Mouse (Mus musculus): Measurements from ENCODE around the gene Lbx1.
A peak's percentile ranks its signal among the peaks of the same experiment; 100 is the strongest.

The Lbx1 gene

DNA sequence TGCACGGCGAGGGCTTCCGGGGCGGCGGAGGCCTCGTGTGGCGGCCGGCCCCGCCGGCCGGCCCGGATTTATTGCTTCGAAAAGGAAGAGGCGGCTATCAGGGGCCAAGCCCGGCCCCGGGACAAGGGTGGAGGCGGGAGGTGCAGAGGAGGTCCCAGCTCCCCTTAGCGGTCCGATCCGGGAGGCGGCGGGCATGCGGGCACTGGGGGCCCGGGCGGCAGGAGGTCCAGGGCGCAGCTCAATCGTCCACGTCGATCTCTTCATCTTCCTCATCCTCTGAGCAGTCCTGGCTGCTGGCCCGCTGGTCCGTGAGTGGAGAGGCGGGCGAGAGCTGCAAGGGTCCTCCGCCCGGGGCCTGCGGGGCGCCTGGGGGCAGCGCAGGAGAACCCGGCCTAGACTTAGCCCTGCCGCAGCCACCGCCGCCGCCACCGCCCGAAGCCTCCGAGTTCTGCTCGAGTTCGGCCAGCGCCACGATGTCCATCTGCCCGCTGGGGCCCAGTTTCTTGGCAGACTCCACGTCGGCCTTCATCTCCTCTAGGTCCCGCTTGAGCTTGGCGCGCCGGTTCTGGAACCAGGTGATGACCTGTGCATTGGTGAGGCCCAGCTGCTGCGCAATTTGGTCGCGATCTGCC is 2.0 kb downstream of the Lbx1 start:
- no peak for DNase-seq (ENCODE audit: low spot score)

DNA sequence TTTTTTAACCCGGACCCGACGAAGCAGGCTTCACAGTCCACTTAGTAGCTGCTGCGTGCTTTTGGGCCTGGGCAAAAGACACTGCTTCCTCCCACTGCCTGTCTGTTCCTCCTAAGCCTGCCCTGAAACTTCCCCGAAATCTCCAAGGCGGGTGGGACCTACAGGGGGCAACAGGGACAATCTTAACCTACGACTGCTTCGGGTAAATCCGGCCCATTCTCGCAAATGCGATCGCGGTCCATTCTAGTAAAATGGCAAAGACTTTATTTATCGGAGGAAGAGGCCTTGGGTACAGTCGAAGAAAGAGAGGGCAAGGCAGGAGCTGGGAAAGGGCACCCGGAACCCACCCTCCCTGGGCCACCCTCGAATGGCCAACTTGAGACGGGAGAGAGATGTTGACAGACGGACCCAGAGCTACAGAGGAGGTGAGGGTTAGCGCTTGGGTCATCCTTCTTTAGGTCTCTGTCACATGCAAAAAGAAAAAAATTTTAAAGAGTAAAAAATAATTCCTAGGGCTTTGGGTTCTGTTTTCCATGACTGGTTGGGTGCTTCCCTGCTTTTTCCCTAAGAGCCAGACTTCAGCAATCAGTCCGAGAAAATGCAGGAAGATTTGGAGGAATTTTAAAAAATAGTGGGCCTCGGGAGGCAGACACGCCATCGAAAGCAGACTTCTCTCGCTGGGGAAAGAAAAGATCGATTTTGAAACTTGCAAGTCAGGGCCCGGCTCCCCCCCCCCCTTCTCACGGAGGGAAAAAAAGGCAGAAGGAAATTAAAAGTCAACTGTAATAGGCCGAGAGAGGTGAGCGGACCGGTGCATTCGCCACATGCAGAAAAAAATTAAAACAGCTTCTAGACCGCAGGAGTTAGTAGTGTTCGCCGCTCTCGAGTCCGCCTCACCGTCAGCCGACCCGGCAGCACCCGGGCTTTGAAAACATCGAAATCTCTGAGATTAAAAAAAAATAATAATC is 2.9 kb downstream of the Lbx1 start:
- DNase-seq (ENCODE audit: low spot score) = no peak

DNA sequence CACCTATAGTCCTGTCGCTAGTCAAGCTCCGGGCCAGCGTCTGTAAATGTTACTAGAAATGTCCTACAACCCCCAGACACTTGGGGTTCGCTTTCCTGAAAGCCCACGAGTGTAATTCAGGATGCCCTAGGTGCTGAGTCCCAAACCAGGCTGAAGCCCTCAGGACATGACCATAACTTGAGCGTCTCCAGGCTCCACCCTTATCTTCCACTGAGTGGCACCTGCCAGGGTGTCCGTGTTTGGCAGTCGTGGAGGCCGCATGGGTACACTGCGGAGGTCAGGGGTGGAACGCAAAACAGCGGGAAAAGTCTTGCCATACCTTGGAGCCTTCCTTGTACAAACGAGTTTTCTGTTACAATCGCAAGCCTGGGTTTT is 3.6 kb downstream of the Lbx1 start:
- no peak for DNase-seq (ENCODE audit: low spot score)

DNA sequence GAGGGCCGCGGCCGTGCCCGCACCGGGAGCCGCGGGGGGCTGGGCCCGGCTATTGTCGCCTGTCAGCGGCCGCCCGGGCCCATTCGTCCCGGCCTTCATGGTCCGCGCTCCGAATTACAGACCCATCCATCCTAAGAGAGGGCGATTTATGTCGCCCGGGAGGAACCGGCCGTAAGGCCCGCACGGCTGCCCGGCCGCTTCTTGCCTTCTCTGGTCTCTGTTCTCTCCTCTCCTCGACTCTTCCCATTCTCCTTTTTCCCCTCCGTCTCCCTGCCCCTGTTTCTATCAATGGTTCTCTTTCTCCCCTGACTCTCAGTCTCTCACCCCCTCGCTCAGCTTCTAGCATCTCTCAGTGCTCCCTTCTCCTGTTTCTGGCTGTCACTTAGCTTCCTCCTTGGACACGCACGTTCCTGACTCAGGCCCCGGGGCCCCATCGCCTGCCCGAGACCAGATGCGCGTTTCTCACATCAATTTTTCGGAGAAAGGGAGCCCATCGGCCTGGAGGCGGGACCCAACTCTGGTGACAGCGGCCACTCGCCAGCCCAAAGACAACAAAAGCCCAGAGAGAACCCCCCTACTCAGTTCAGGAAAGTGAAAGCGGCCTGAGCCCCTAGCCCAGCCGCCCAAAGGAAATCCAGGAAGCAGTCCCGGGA is 4.1 kb downstream of the Lbx1 start:
- DNase-seq (ENCODE audit: low spot score) = no peak

DNA sequence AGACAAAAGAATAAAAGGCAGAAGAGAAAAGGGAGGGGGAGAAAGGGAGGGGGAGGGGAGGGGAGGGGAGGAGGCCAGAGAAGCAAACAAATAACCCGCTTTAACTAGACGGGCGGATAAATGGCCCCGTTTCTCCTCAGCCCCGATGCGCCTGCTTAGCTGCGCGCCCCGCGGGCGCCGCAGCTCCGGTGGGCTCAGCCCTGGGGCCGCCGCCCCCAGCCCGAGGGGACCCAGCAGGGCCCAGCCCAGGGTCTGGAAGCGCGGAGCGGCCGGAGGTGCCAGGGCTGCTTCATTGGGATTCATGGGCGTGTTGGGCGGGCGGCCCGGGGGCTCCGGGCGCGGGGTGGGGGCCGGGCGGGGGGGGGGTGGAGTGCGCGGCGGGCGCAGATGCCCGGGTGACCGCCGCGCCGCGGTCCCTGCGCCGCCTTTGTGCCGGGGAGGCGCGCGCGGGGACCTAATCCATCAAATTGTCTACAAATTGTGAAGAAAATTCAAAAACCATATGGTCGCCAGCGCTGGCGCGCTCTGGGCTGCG is 4.7 kb downstream of the Lbx1 start:
- no peak for DNase-seq (ENCODE audit: low spot score)

DNA sequence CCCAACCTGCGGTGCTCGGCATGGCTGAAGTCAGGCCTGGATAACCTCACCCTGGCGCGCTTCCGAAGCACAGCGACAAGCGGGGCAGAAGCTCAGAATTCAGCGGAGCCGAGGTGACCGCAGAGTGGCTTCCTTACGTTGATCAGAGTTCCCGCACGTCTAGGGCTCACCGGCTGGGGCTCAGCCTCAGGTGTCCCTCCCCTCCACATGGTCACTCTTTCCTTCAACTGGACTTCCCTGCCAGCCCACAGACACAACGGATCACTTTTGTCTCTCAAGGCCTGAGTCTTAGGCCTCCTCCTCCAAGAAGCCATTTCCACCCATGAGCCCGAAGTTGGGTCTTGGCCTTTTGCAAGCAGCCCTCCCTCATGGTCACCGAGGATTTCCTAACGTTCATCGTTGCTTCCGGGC is 5.4 kb downstream of the Lbx1 start:
- DNase-seq (ENCODE audit: low spot score) = no peak

DNA sequence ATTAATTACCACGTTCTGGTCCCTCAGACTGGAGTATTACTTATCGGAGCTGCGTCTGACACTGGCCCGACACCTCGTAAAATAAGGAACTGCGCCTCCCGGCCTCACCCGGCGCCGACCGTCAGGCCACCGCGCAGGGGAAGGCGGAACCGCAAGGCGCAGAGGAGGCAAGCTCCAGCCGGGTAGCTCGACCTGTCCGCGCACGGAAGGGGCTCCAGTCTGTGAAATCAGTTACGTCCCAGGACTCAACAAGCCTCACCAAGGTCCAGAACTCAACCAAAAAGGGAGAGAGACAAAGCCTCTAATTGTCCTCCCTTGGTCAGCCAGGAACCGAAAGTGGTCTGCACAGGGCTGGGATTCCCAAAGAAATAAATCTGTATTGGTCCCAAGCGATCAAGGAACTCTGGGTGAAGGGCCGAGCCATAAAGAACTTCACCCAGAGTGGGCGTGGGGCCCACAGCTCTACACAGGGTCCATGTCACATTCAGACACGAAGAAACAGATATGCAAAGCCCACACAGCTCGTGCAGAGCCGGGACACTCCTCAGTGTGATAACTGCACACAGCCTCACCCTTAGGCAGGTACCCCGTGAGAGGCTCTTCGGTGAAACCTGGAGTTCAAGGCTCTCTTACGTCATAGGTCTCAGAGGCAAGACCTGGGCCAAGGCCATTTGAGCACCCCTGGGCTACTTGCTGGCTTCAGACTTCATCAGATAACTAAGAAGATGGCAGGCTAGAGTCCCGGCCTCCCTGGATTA is 6.1 kb downstream of the Lbx1 start:
- no peak for DNase-seq (ENCODE audit: low spot score)

DNA sequence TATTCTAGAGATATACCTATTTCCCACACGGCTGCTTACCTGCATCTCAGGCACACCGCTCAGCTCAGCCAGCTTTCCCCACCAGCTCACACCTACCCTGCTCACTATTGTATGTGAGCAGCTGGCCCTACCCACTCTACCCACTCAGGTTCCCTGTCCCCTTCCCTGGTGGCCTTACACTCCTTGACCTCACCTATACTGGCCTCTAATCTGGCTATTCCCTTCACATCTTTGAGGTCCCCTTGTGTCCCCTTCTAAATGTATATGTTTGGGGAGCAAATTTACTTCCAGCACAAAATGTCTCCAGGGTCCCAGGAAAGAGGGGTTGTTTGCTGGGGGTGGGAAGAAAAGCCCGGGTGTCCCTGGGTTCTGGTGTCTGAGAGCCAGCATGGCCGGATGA is 6.8 kb downstream of the Lbx1 start:
- DNase-seq (ENCODE audit: low spot score) = no peak

DNA sequence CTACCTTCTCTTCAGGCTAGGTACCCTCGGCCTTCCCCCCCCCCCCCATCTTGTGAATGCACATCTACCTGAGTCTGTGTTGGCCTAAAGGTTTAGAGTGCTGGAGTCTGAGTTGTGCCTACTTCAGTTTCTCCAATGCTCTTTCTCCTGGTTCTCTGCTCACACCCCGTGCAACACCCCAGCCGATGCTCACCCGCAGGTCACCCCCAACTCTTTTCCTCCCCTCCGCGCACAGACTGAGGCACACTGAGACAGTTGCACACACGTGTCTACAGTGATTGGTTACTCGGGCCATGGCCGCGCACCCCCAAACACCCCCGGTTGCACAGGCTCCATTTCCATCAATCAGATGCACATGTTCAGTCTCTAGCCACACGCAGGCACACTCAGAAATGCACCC is 7.5 kb downstream of the Lbx1 start:
- DNase-seq (ENCODE audit: low spot score) = no peak

DNA sequence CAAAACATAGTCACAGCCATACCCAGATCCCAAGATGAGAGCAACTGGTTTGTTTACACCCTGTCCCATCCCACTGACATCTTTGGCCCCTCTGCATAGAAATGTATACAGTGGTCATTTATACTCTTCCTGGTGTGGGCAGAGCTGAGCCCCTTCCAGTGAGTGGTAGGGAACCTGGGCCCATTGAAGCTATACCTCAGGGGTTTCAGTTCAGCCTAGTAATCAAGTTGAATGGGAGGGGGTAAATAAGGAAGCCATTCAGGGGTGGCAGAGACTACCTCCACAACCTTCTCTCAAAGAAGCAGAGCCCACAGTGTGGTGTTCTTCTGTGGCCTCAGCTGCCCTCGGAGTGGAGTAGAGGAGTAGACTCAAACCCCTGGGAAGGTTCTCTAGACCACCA is 7.9 kb downstream of the Lbx1 start:
- no peak for DNase-seq (ENCODE audit: low spot score)

DNA sequence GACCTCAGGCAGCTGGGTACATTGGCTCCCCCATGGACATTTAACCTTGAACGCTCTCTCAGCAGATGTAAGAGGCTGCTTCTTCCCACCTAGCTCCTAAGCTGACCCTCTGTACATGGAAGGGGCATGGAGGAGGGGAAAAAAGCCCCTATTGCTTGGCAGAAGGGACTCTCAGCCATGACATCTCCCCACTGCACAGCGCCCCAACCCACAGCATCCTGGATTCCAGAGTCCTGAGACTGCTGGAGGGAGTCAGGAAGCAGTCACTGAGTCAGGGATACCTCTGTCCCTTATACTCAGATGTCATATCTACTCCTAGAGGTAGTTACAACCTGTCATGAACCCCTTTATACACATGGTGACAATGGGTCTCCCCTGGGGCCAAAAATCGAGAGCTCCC is 8.6 kb downstream of the Lbx1 start:
- DNase-seq (ENCODE audit: low spot score) = no peak

DNA sequence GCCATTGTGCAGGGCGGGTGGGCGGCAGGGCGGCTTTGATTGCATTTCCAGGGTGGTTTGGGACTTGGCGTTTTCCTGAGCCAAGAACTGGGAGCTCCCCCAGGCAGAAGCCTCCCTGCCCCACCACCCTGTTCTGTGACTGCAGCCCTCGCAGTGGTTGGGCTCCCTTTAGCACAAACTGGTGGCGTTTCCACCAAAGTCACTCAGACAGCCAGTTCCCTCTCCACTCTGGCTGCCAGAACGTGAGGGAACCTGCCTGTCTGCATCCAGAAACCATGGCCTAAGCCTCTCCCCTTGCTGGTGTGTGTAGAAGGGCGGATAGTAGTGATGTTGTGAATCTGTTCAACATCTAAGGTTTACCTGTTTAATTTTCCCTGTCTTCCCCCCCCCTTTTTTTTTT is 9.4 kb downstream of the Lbx1 start:
- DNase-seq (ENCODE audit: low spot score) = no peak

DNA sequence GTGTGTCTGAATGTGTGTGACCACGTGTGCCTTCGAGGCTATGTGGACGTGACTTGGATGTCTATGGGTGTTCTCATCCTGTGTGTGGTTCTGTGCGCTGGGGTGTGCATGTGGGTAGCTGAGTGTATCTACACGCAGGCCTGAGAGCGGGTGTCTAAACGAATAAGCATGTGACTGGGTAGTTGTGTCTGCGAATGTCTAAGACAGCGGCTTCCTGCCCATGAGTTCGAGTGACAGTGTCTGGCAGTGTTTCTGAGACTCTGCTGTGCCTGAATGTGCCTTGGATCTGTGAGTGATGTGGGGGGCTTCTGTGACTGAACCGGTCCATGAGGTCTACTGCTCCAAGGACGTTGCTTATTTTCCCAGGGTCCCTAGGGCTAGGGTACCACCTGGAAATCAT is 10.5 kb downstream of the Lbx1 start:
- no peak for DNase-seq (ENCODE audit: low spot score)

DNA sequence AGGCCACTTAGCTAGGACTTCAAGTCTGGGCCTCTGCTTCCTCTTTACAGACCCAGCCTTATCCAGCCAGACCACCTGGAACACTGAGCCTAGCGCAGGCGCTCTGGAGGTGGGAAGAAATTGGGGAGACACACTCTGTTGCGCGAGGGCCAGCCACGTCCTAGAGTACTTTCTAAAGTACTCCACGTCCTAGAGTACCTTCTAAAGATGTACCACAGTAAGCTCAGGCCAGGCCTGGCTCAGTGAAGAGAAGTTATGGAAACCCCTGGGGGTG is 11.4 kb downstream of the Lbx1 start:
- no peak for DNase-seq (ENCODE audit: low spot score)

DNA sequence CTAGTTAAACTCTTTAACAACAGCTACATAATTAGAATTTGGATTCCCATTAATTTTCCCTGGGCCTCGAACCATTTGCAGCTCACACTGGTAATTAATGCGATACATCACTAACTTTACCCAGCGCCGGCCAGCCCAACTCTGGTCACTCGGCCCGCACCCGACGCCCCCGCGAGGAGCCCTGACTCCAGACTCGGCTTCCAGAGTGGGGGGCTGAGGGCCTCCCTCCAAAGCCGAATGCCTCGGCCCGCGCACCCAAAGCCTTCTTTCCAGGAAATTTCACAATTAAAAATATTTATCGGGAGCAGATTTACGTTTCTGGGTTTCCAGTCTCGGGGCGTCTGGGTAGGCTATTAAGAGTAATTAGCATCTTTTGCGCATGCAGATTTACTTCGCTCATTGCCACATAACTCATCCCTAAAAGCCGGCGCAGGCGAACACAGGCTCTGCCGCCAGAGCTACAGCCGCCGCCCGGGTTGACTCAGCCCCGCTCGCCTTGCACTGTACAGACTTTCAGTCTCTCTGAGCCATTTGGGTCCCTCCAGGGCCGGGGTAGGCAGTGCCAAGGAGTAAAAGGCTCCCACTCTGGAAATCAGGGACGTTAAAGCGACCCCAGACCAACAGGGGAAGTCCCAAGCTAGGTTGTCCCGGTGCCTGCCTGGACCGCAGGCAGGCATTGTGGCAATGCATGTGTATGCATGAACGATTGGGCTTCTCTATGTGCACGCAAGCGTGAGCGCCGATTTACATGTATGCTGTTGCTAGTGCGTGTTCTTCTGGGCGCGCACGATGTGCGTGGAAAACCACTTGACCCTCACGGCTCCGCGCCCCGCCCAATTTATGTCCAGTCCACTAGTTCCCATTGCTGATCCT is 12.0 kb downstream of the Lbx1 start:
- DNase-seq (ENCODE audit: low spot score) = no peak

DNA sequence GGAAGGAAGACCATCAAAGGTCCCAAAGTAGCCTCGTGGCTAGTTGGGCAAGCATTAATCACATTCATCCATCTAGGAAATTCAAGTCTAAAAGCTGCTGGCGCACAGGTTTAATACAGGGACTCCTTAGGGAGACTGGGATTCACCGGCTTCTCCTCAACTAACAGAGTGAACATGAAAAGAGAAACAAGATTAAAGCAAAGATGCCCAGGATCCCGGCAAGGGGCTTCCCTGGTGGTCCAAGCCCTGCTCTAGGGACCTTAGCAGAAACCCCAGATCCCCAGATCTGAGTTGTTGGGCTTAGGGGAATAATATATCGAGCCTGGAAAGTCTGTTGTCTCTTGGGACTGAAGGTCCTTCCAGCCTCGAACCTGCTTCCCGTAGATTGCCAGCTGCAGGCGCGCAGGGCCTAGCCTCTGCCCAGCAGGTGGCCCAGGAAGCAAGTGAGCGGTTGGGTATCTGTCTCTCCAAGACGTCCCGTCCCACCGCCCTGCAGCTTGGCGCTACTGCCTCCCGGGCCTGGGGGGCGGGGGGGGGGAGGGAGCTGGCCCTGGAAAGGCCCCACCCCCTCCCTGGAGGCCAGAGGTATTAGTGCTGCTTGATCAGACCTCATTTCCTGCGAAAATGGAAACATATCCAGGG is 13.3 kb downstream of the Lbx1 start:
- no peak for DNase-seq (ENCODE audit: low spot score)

DNA sequence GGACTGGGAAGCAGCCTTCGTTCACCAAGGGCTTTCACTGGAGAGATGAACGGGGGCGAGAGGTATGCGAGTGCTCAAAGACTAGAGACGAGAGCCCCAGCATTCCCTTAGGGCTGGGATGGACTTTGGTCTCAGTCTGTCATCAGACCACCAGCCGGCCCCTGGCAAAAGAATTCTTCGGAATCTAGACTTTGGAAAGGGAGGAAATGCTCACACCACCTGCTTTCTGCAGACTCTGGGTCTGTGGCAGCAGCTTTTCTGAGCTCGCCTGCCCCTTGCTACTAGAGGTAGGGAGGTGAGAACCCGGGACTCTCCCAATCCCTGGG is 14.2 kb downstream of the Lbx1 start:
- DNase-seq (ENCODE audit: low spot score) = no peak

DNA sequence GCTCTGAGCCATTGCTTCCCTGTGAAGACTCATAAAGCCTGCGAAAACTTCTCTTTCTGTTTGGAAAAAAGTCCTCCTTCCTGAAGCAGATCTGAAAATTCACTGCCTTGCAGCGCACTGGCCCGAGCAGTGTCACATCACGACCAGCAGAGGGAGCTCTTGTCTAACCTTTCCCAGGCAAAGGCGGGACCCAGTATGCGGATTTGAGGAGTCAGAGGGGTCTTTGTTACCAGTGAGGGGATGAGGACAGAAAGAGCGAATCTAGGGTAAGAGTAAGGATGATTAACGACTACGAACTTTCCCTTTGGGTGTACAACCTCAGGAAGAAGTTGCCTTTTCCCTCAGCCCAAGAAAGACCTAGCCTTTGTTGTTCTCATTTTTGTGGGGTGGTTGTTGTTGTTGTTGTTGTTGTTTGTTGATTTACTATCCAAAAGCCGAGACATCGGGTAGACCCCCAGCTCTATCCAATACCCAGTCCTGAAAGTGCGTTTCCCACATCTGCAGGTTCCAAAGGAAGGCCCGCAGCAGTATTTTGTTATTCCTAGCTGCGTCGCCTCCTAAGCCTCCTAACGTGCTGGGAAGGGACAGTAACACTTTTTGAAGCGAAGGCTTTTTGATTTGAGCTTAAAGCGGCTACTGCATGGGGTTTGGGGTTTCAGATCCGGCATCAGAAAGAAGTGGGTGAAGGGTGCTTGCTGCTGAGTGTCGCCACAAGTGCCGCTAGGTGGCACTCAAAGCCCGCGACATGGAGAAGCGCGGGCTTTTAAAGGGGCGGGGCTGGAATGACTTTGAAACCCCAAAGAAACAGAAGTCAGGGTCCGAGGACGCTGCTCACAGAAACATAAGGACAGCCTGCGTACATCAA is 14.8 kb downstream of the Lbx1 start:
- DNase-seq (ENCODE audit: low spot score) = peak; percentile 75

DNA sequence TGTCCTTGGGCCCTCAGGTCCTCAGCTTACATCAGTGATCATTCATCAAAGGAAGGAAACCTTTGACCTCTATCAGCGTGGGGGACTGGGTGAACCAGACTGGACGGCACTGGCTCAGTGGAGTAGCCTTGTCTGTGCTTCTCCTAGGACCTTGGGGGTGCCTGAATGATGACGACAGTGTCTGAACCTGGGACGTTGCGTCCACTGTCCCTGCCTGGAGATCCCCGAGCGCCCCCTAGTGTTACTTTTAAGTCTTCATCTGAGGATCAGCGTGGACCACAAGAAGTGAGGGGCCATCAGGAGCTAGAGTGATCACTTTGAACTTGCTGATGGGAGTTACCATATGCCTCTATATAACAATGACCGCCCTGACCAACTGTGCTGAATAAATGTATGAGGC is 19.4 kb downstream of the Lbx1 start:
- peak; percentile 43 for DNase-seq (ENCODE audit: low spot score)

DNA sequence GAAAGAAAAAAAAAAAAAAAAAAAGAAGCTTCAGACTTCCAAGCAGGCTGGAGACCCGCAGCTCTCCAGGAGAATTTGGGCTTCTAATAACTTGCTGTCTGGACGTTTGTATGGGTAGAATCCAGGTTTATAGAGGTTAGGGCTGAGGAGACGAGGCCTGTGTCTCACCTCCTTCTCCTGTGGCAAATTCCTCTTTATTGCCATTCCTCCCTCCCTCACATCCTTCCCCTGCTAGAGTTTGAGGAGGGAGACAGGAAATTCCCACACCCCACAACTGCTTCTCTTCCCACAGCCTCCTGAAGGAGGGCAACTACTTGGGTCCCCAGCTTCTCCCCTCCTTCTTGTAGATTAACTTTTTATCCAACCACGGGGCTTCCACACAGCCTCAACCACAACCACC is 20.2 kb downstream of the Lbx1 start:
- no peak for DNase-seq (ENCODE audit: low spot score)

Measured in layer of hippocampus, adult 11-12 months (tissue).